Mouse (Mus musculus) stomach, embryonic 14.5 days (tissue): ENCODE data around the gene Psmd1. TPM values are rescaled to one million over a fixed set of nuclear protein-coding genes. Genes with fewer than 3 reads are reported as not detected.

ENCODE experiments used
- ATAC-seq: fragments of 200-750 bp; cut with Nextera tagmentation; 2 replicates; pipeline ENCODE4 v1.8.0; 2017; ENCODE audit warnings: low read depth, moderate TSS enrichment; ENCODE audit not compliant: insufficient number of reproducible peaks, insufficient read depth, low FRiP score
- H3K27ac ChIP-seq: fragments of 300-500 bp; sonication (generic); 2 replicates; pipeline ENCODE4 v1.5.1; 2014; ENCODE audit warnings: mild to moderate bottlenecking, low read length, moderate library complexity, mixed read lengths
- H3K27me3 ChIP-seq: fragments of 300-500 bp; sonication (generic); 2 replicates; pipeline ENCODE4 v1.6.1; 2014; ENCODE audit warnings: low read length, control low read depth, mixed read lengths; ENCODE audit not compliant: control insufficient read depth, insufficient read depth
- H3K36me3 ChIP-seq: fragments of 300-500 bp; sonication (generic); 2 replicates; pipeline ENCODE4 v1.6.1; 2014; ENCODE audit warnings: mild to moderate bottlenecking, control low read depth, low read length, moderate library complexity, mixed read lengths; ENCODE audit not compliant: control insufficient read depth, insufficient read depth
- H3K4me1 ChIP-seq: fragments of 300-500 bp; sonication (generic); 2 replicates; pipeline ENCODE4 v1.6.1; 2014; ENCODE audit warnings: low read length, control low read depth, mixed read lengths; ENCODE audit not compliant: control insufficient read depth, insufficient read depth
- H3K4me2 ChIP-seq: fragments of 300-500 bp; sonication (generic); replicated peaks from 2 replicates; pipeline ENCODE4 v1.6.1; 2014; ENCODE audit warnings: low read depth, low read length, control low read depth
- H3K4me3 ChIP-seq: fragments of 300-500 bp; sonication (generic); 2 replicates; pipeline ENCODE4 v1.5.1; 2014; ENCODE audit warnings: low read depth, low read length, control low read depth
- H3K9ac ChIP-seq: fragments of 300-500 bp; sonication (generic); replicated peaks from 2 replicates; pipeline ENCODE4 v1.6.1; 2014; ENCODE audit warnings: low read depth, mild to moderate bottlenecking, control low read depth, low read length, moderate library complexity, mixed read lengths
- H3K9me3 ChIP-seq: fragments of 300-500 bp; sonication (generic); 2 replicates; pipeline ENCODE4 v1.6.1; 2016; ENCODE audit warnings: low read depth, low read length, control low read depth; ENCODE audit not compliant: control insufficient read depth
- WGBS: fragments of 180-500 bp; shearing (Covaris S2); extraction: QIAGEN DNeasy Blood & Tissue Kit; methylation state at CpG from one replicate; pipeline ENCODE4 v1.1.7; 2014; 5-methylcytosine and 5-hydroxymethylcytosine counted together
- polyA plus RNA-seq: library from polyadenylated mRNA; unstranded; fragments of >200 nt; fragmentation: Nextera tagmentation; extraction: Ambion mirVana; gene quantifications from 2 replicates; pipeline ENCODE4 v1.2.1, GENCODE M21; 2014

The Psmd1 gene
- polyA plus RNA-seq, 1 experiment from 2014 or later: 154 TPM

GRCm38 (mm10) chr1:86178462-86179253 is 114.5 kb downstream of the Psmd1 start:
- peak; percentile 71; the same call in 1 of the 2 replicates for ATAC-seq
- Histone ChIP-seq H3K4me2 (no peak overlapping the region), H3K36me3 (no peaks in the 10 kb centered on the region), H3K4me3 (no peak overlapping the region), H3K27me3 (no peaks in the 10 kb centered on the region), H3K4me1 (no peaks in the 10 kb centered on the region), H3K9me3 (no peaks in the 10 kb centered on the region), H3K27ac (no peak overlapping the region), H3K9ac (no peak overlapping the region)
- WGBS: 45% methylated on average over 7 of the region's 7 CpGs

DNA sequence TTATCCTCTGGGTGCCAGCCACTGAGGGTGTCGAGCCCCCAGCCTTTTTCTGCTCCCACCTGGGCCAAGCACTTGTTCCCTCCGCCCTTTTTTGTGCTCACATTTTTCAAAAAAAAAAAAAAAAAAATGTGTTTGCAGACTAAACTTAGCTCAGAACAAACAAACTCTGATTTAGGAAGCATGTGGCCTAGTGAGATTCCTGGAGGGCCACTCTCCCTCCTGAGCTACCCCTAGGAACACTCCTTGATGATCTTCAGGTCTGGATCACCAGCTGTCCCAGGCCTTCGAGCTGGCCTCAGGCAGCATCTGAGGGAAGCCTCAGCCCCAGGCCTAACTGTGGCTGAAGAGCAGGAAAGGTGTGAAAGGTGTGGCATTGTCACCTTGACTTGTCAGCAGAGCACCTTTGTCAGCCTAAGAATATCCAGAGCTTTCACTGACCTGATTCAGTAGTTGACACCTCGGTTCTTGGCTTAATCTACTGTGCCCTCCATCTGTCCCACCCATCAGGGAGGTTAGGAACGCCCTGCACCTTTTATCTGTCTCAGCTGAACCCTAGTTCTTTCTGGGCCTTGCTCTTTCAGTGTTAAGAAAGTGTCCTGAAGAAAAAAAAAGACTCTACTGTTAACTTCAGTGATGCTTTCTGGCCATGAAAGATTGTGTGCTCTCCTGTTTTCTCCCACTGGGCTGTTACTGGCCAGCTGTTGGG is 118.0 kb downstream of the Psmd1 start:
- Histone ChIP-seq H3K27me3 (no peaks in the 10 kb centered on the region), H3K27ac (no peak overlapping the region), H3K4me2 (no peak overlapping the region), H3K4me3 (no peak overlapping the region), H3K9me3 (no peaks in the 10 kb centered on the region), H3K4me1 (no peaks in the 10 kb centered on the region), H3K36me3 (no peaks in the 10 kb centered on the region), H3K9ac (no peak overlapping the region)
- ATAC-seq: no peak
- WGBS: 51% methylated on average over 5 of the region's 5 CpGs

DNA sequence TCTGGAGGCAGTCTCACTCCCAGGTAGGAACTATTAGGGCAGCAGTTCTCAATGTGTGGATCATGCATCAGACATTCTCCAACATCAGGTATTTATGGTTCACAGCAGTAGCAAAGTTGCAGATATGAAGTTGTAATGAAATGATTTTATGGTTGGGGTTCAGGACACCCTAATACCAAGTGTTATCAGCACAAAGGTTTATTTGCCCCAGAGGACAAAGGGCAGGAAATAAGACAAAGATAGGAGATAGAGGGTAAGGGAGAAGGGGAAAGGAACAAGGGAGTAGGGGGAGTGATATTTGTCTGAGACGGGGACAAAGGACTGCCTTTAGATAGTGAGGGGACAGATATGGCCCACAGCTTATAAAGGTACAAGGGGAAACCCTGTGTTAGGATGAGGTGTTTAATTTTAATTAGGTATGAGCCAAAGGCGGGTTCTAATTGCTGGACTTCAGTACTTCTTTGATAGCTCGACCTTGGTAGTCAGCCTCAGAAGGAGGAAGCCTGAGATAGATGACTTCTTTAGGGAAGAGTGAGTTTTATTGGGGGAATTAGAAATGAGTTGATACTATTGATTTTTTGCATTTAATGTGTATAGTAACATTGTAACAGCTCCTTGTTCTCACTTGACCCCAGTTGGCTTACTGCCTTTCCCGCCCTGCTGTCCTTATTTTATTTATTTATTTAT is 119.5 kb downstream of the Psmd1 start:
- Histone ChIP-seq H3K4me2 (no peak overlapping the region), H3K4me3 (no peak overlapping the region), H3K36me3 (no peaks in the 10 kb centered on the region), H3K9me3 (no peaks in the 10 kb centered on the region), H3K4me1 (no peaks in the 10 kb centered on the region), H3K27me3 (no peaks in the 10 kb centered on the region), H3K27ac (no peak overlapping the region), H3K9ac (no peak overlapping the region)
- ATAC-seq: no peak
- WGBS: 77% methylated on average over 4 of the region's 4 CpGs

DNA sequence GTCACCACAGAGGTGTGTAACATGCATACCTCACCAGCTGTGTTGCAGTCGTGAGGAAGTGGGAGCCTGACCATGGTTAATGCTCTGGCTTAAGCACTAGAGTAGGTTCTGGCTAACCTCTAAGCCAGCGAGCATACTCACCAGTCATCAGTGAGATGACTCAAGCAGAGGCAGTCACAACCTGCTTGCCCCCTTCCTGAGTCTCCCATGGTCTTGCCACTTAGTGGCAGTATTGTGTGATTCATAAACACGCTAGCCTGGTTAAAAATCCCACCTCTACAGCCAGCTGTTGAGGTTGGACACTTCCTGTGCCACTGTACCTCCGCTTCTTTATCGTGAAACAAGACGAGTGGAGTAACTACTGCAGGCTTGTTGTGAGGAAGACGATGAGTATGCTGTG is 122.6 kb downstream of the Psmd1 start:
- 90% methylated on average over 7 of the region's 7 CpGs for WGBS
- no peak for ATAC-seq

DNA sequence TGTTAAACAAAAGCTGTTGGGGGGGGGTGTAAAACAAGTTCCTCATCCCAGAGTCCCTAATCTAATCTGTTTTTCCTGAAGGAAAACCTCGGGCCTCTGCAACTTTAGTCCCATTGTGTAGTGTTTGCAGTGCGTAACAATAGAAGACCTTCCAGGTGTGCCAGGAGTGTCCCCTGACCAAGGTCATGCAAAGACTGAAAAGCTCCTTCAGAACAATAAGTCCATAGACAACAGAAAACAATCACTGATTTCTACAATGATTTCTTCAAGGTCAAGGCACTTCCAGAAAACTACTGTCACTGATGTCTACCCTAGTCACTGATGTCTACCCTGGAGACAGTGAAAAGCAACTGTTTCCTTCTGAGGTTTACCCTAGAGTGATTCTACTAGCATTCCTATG is 123.7 kb downstream of the Psmd1 start:
- H3K4me2 ChIP-seq: no peak overlapping the region
- H3K36me3 ChIP-seq: peaks cover 5% of the 10 kb centered on the region; the same call in 1 of the 2 replicates
- no peak overlapping the region for H3K9ac ChIP-seq
- no peak overlapping the region for H3K27ac ChIP-seq
- no peak for ATAC-seq
- no peaks in the 10 kb centered on the region for H3K4me1 ChIP-seq
- 65% methylated on average over 2 of the region's 2 CpGs for WGBS
- no peaks in the 10 kb centered on the region for H3K9me3 ChIP-seq
- H3K27me3 ChIP-seq: no peaks in the 10 kb centered on the region
- no peak overlapping the region for H3K4me3 ChIP-seq

More for the DNA sequence above, 122.6 kb downstream of the Psmd1 start:
- Histone ChIP-seq H3K9me3 (no peaks in the 10 kb centered on the region), H3K9ac (no peak overlapping the region), H3K27me3 (no peaks in the 10 kb centered on the region), H3K4me2 (no peak overlapping the region), H3K4me3 (no peak overlapping the region), H3K27ac (no peak overlapping the region), H3K4me1 (no peaks in the 10 kb centered on the region), H3K36me3 (peaks cover 5% of the 10 kb centered on the region; the same call in 1 of the 2 replicates)

DNA sequence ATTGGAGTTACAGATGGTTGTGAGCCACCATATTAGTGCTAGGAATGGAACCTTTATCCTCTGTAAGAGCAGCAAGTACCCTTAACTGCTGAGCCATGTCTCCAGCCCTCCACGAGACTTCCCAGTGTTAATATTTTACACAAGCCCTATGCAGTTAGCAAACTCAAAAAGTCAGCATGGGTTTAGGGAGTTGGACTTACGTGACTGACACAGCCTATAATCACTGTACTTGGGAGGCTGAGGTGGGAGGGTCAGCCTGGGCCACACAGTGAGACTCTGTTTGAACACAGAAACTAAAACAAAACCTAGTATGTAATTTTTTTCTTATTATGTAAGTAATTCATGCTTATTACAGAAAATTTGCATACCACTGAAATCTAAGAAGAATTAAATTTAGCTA is 124.1 kb downstream of the Psmd1 start:
- no peak overlapping the region for H3K27ac ChIP-seq
- no peaks in the 10 kb centered on the region for H3K27me3 ChIP-seq
- H3K9ac ChIP-seq: no peak overlapping the region
- H3K4me2 ChIP-seq: no peak overlapping the region
- H3K4me3 ChIP-seq: no peak overlapping the region
- H3K36me3 ChIP-seq: peaks cover 5% of the 10 kb centered on the region; the same call in 1 of the 2 replicates
- no peaks in the 10 kb centered on the region for H3K4me1 ChIP-seq
- WGBS: 66% methylated on average over 2 of the region's 2 CpGs
- no peak for ATAC-seq
- no peaks in the 10 kb centered on the region for H3K9me3 ChIP-seq

Other genes with a start within 250 kb of the Psmd1 start
- 137 and 147 TPM in 2 replicates for gene Itm2c, start 170.1 kb upstream of the Psmd1 start, polyA plus RNA-seq
- gene 4933407L21Rik, start 135.9 kb upstream of the Psmd1 start, polyA plus RNA-seq: 0.13 and 0.49 TPM in 2 replicates
- not detected in 2 replicates for gene Gpr55, start 103.4 kb upstream of the Psmd1 start, polyA plus RNA-seq
- not detected in 2 replicates for gene Spata3, start 47.6 kb upstream of the Psmd1 start, polyA plus RNA-seq
- 2.9 and 3.1 TPM in 2 replicates for gene 2810459M11Rik, start 18.5 kb upstream of the Psmd1 start, polyA plus RNA-seq
- gene Htr2b, start 47.6 kb downstream of the Psmd1 start, polyA plus RNA-seq: 0.70 and 1.00 TPM in 2 replicates
- not detected in 2 replicates for gene Gm21972, start 69.2 kb downstream of the Psmd1 start, polyA plus RNA-seq
- gene Armc9, start 90.4 kb downstream of the Psmd1 start, polyA plus RNA-seq: 22.7 and 30.1 TPM in 2 replicates
- 6.7 and 7.3 TPM in 2 replicates for gene B3gnt7, start 238.4 kb downstream of the Psmd1 start, polyA plus RNA-seq